Mouse (Mus musculus): Measurements from ENCODE around the gene Klra4. TPM values are rescaled to one million over a fixed set of nuclear protein-coding genes. Genes with fewer than 3 reads are reported as not detected.
"Not testable (repeated sequence)": the region's sequence is repeated elsewhere in the genome, so short reads cannot be mapped to it uniquely, and the experiment has no call there.

Gene Klra4
- total RNA-seq (2021): not detected
- long read RNA-seq, experiment 1: 0 reads
- long read RNA-seq, experiment 2: 0 reads

GRCm38 (mm10) chr6:130067171-130067570 is at the start of gene Klra4:
Klra4 (minus strand) TSS chr6:130067271.
- H3K27ac ChIP-seq; DNase-seq; H3K4me3 ChIP-seq; intact Hi-C loops (cut with DNase I): not testable (repeated sequence)

DNA sequence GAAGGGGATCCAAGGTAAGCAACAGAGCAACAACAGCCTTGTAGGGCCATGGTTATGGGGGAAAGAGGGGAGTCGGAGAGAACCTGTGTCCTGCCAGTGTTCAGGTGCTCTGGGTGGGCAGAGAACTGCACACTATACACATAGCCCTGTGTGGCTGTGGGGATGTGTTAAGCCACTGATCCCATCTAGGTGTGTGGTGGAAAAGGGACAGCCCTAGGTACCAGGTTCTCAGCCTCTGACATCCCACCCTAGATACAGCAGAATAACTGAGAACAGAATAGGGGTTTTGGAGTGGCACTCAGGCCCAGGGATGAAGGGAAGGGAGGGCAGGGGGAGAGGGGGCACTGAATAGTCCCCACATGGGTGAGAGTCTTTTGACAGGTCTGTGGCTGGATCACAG is 43.4 kb upstream of the Klra4 start:
- TF ChIP-seq CTCF (IDR thresholded peaks at IDR 0.05): no peak
- Histone ChIP-seq H3K4me3 (no peak overlapping the region), H3K27ac (no peak overlapping the region)
- intact Hi-C loops (cut with DNase I): no loop called here
- DNase-seq: no peak

- DNase-seq; H3K27ac ChIP-seq; intact Hi-C loops (cut with DNase I): not testable (repeated sequence)
These were observed 35.7 kb upstream of the Klra4 start for GRCm38 (mm10) chr6:130102743-130103142.

GRCm38 (mm10) chr6:130092336-130092948 is 25.4 kb upstream of the Klra4 start:
- intact Hi-C loops (cut with DNase I): no loop called here
- DNase-seq: no peak
- Histone ChIP-seq H3K27ac (no peak overlapping the region), H3K4me3 (no peak overlapping the region)
- no peak for TF ChIP-seq CTCF (IDR thresholded peaks at IDR 0.05)

More at GRCm38 (mm10) chr6:130102743-130103142, 35.7 kb upstream of the Klra4 start:
- not testable (repeated sequence) for H3K4me3 ChIP-seq

DNA sequence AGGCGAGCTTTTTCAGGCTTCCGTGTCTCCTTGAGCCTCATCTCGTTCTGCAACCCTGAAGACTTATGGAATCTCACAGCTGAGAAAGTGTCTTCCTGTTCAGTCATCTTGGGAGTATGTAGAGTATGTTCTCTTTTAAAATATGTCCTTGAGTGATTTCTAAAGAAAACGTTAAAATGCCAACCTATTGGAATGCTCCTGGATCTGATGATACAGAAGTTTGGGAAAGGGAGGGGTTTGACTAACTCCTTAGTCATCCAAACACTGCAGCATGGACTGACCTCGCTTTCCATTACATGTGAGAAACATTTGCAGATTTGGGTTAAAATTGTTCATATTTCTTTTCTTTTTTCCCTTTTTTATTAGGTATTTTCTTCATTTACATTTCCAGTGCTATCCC is 1.9 kb downstream of the Klra4 start:
- no peak overlapping the region for H3K27ac ChIP-seq
- intact Hi-C loops (cut with DNase I): no loop called here
- DNase-seq: no peak

DNA sequence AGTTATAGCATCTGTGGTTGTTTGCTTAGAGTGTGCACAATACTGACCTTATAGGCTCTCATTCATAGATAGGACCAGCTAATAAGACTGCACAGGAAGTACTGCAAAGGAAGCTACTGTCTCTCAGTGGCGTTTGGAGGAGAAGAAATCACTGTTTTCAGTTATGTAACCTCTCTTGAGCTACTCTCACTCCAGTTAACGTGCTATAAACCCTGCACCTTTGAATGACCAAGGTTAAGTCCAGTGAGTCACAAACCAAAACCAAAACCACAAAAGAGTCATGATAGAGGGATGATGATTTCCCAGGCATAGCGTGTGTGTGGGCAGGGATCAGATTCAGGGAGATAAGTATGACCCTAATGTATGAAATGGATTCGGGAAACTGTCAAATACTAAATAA is 31.9 kb downstream of the Klra4 start:
- DNase-seq; H3K4me3 ChIP-seq; intact Hi-C loops (cut with DNase I); H3K27ac ChIP-seq: not testable (repeated sequence)

More for the DNA sequence above, 1.9 kb downstream of the Klra4 start:
- H3K4me3 ChIP-seq: no peak overlapping the region
- no peak for TF ChIP-seq CTCF (IDR thresholded peaks at IDR 0.05)

GRCm38 (mm10) chr6:130031493-130032089 is 35.5 kb downstream of the Klra4 start:
- DNase-seq; intact Hi-C loops (cut with DNase I); H3K4me3 ChIP-seq; H3K27ac ChIP-seq: not testable (repeated sequence)

- intact Hi-C loops (cut with DNase I): no loop called here
- no peak for TF ChIP-seq CTCF (IDR thresholded peaks at IDR 0.05)
- no peak for DNase-seq
These were observed 40.2 kb downstream of the Klra4 start, which contains the start of gene Klra6 for GRCm38 (mm10) chr6:130026854-130027253. Klra6 (minus strand) TSS chr6:130026954.

More at GRCm38 (mm10) chr6:130026854-130027253, 40.2 kb downstream of the Klra4 start, which contains the start of gene Klra6:
- Histone ChIP-seq H3K4me3 (no peak within 1 kb of the TSS), H3K27ac (no peak within 1 kb of the TSS)

Other genes starting within 250 kb of the Klra4 start
- not detected for gene Gm17631, start 204.6 kb downstream of the Klra4 start, total RNA-seq (2021)
- not detected for gene Klra17, start 190.6 kb downstream of the Klra4 start, total RNA-seq (2021)
- not detected for gene Klra5, start 149.6 kb downstream of the Klra4 start, total RNA-seq (2021)
- not detected for gene Klra6, start 40.3 kb downstream of the Klra4 start, total RNA-seq (2021)
- gene Klra8, start 62.6 kb upstream of the Klra4 start, total RNA-seq (2021): not detected
- gene Klra9, start 125.8 kb upstream of the Klra4 start, total RNA-seq (2021): under 1 TPM in 1 of 2 experiments, not detected in 1; 0.50 TPM
- gene Klra7, start 166.1 kb upstream of the Klra4 start, total RNA-seq (2021): not detected
- not detected for gene Klra10, start 214.7 kb upstream of the Klra4 start, total RNA-seq (2021)